Mouse (Mus musculus): Measurements from ENCODE around the gene Dhrs3.

DNA sequence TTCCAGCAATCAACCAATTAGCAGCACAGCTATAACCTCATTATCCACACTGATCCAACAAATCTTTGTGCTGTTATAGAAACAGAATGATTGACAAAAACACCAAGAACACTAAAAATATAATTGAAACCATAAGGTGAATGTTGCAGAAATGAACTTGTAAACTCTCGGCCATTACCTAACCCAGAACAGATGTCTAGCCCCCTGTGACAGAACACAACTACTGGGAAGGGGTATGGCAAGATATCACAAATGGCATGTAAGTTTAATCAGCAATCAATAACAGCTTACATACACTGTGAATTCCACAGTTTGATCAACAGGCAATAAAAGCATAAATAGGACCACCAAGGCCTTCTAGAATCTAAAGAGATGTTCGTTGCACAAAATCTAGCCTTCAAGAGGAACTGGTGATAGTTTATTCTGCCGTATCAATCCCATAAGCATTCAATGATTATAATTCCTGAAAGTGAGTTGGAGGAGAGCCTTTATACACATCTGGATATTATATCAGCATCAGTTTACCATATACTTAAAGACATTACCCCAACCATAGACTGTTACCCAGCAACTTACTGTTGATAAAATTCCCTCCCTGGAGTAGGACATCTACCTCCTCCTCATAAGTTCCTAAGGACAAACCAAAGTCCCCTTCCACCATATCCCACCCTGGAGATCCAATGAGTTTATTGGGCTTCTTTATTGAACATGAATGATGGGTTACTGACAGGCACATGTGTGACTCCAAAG, 30.7 kb upstream of the Dhrs3 start:
- TF ChIP-seq CTCF (IDR thresholded peaks at IDR 0.05), result no peak
- no peak for TF ChIP-seq EP300 (IDR thresholded peaks at IDR 0.05)
